Mouse (Mus musculus): ENCODE data around the gene Cdc34. TPM values are rescaled to one million over a fixed set of nuclear protein-coding genes. Genes with fewer than 3 reads are reported as not detected.

Gene Cdc34
- polyA plus RNA-seq (2017; shearing (Covaris generic)) = 78.4 TPM

GRCm38 (mm10) chr10:79681591-79682245 is at the start of gene Cdc34:
Gene Cdc34 (plus strand): TSS chr10:79682195.

GRCm38 (mm10) chr10:79637128-79638110 is 44.6 kb upstream of the Cdc34 start, which contains the start of gene Shc2:
Gene Shc2 (minus strand): TSS chr10:79637918.

GRCm38 (mm10) chr10:79645711-79646110 is 36.3 kb upstream of the Cdc34 start, which contains the start of gene Odf3l2:
Gene Odf3l2 (minus strand): TSS chr10:79645738.

GRCm38 (mm10) chr10:79664131-79664665 is 17.8 kb upstream of the Cdc34 start, which contains the start of gene Madcam1:
Gene Madcam1 (plus strand): TSS chr10:79664559.

DNA sequence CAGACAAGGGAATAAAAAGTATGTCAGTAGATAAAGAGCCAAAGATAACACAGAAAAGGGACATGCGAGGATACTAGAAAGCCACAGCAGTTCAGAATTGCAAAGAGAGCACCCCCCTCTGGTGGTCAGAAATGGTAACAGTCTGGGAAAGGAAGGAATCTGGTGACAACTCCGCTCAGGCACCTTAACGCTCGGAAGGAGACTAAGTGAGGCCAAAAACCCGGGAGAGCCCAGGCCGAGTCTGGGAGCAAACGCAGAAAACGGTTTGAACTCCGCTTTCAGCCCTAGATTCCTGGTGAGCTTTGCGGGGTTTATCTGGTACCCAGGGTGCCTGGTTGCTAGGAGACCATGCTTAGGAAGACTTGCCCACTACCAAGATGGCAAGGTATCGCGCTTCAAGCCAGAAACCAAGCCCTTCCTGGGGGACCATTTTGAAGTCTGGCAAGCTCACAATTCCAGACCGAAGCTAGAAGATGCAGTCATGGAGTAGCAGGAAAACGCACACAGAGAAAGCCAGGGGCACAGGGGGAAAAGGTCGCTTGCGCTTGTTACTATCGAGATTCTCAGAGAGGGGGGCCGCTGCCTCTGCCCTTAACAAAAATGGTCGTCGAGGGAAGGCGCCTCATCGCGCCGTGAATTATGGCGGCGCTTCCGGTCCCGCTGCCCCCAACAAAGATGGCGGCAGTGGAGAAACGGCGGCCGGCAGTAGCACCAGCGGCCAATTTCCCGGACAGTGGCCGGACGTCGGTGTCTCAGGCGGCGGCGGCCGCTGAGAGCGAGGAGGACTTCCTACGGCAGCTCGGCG is 13.0 kb upstream of the Cdc34 start, which contains the start of gene Tpgs1:
TSS of gene Tpgs1 (plus strand) at position 599 of the 805 bp plus-strand sequence.

DNA sequence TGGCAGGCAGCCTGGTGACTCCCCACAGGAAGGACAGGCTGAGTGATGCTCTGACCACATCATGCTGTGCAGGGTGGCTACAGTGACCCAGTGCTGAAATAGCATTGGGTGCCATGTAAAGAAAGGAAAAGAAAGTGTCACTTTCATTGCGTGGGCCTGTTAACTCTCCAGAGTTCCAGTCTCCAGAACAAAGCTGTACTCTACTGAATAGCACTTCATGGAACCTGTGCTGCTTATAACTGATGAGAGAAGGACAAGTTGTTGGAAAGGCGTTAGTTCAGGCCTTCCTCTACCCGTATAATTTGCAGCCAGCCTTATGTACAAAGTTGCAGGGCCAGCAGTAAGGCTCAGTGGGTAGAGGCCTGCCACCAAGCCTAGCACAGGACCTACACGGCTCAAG is 6.7 kb downstream of the Cdc34 start, which contains the start of gene Gzmm:
TSS of gene Gzmm (plus strand) at position 301 of the 400 bp plus-strand sequence.

DNA sequence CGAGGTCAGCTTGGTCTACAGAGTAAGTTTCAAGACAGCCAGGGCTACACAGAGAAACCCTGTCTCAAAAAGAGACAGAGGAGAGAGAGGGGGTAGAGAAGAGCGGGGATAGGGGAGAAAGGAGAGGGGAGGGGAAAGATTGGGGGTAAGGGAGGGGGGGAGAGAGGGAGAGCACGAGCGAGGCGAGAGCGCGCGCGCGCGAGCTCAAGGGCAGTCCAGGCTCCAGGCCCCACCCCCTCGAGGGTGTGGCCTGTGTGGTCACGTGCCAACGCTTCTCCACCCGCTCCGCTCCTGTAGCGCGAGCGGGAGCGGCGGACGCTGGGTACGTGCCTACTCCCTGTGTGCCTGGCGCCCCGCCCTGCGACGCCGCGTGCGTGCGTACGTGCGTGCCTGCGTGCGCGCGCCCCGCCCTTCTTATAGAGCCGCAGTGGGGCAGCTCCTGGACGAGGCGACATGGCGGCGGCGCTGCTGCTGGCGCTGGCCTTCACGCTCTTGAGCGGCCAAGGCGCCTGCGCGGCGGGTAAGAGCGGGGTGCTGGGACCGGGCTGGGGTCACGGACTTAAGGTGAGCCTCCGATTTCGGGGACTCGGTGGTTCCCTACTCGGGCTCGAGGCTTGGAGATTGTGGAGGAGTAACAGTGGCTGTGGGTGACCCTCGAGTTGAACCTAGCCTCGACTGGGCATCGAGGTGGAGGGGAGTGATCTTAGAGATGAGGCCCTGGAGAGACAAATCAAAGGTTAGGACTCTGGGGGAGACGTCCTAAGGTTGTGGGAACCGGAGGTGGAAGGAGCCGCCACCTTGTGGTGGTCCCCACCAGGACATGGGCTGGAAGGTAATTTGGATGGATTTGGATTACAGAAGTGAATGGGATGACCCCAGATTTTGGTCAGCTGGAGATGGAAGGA is 22.3 kb downstream of the Cdc34 start, which contains the start of gene Bsg:
TSS of gene Bsg (plus strand) at position 427 of the 905 bp plus-strand sequence.

DNA sequence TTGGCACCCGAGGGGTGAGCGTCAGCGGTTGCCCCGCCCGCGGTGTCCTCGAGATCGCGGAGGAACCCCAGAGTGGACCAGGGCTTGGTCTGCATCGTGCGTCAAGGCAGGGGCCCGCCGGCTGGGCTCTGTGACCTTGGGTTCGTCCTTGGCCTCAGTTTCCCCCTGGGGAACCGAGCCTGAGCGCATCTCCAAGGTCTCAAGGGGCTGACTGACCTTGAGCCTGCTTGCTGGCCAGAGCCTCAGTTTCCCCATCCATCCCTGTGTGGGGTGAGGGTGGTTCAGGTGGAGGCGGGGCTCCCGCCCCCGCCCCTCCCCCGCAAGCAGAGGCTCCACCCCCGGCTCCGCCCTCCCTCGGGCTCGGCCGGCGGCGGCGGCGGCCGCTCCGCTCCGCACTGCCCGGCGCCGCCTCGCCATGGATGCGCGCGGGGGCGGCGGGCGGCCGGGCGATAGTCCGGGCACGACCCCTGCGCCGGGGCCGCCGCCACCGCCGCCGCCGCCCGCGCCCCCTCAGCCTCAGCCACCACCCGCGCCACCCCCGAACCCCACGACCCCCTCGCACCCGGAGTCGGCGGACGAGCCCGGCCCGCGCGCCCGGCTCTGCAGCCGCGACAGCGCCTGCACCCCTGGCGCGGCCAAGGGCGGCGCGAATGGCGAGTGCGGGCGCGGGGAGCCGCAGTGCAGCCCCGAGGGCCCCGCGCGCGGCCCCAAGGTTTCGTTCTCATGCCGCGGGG is 34.4 kb downstream of the Cdc34 start, which contains the start of gene Hcn2:
TSS of gene Hcn2 (plus strand) at position 381 of the 734 bp plus-strand sequence.

Other genes with a start within 250 kb of the Cdc34 start
- gene Vmn2r83, start 213.5 kb upstream of the Cdc34 start, polyA plus RNA-seq (2017; shearing (Covaris generic)) = 0.10 TPM
- gene Plpp2, start 148.4 kb upstream of the Cdc34 start, polyA plus RNA-seq (2017; shearing (Covaris generic)) = 3.7 TPM
- 38.1 TPM for gene Mier2, start 127.0 kb upstream of the Cdc34 start, polyA plus RNA-seq (2017; shearing (Covaris generic))
- gene Theg, start 94.9 kb upstream of the Cdc34 start, polyA plus RNA-seq (2017; shearing (Covaris generic)) = 0.35 TPM
- gene C2cd4c, start 68.2 kb upstream of the Cdc34 start, polyA plus RNA-seq (2017; shearing (Covaris generic)) = not detected
- gene Shc2, start 44.3 kb upstream of the Cdc34 start, polyA plus RNA-seq (2017; shearing (Covaris generic)) = 0.17 TPM
- not detected for gene Odf3l2, start 36.5 kb upstream of the Cdc34 start, polyA plus RNA-seq (2017; shearing (Covaris generic))
- gene Madcam1, start 17.6 kb upstream of the Cdc34 start, polyA plus RNA-seq (2017; shearing (Covaris generic)) = 0.54 TPM
- 26.2 TPM for gene Tpgs1, start 12.8 kb upstream of the Cdc34 start, polyA plus RNA-seq (2017; shearing (Covaris generic))
- 8.2 TPM for gene Gzmm, start 6.8 kb downstream of the Cdc34 start, polyA plus RNA-seq (2017; shearing (Covaris generic))
- 207 TPM for gene Bsg, start 22.3 kb downstream of the Cdc34 start, polyA plus RNA-seq (2017; shearing (Covaris generic))
- not detected for gene Hcn2, start 34.4 kb downstream of the Cdc34 start, polyA plus RNA-seq (2017; shearing (Covaris generic))
- 31.9 TPM for gene Polrmt, start 64.4 kb downstream of the Cdc34 start, polyA plus RNA-seq (2017; shearing (Covaris generic))
- not detected for gene Fgf22, start 72.9 kb downstream of the Cdc34 start, polyA plus RNA-seq (2017; shearing (Covaris generic))
- 41.8 TPM for gene Rnf126, start 84.8 kb downstream of the Cdc34 start, polyA plus RNA-seq (2017; shearing (Covaris generic))
- gene Fstl3, start 95.1 kb downstream of the Cdc34 start, polyA plus RNA-seq (2017; shearing (Covaris generic)) = not detected
- gene Prss57, start 108.8 kb downstream of the Cdc34 start, polyA plus RNA-seq (2017; shearing (Covaris generic)) = 0.17 TPM
- gene Palm, start 111.4 kb downstream of the Cdc34 start, polyA plus RNA-seq (2017; shearing (Covaris generic)) = 4.5 TPM
- 0.44 TPM for gene Misp, start 138.8 kb downstream of the Cdc34 start, polyA plus RNA-seq (2017; shearing (Covaris generic))
- gene Ptbp1, start 172.2 kb downstream of the Cdc34 start, polyA plus RNA-seq (2017; shearing (Covaris generic)) = 478 TPM
- gene Prtn3, start 192.3 kb downstream of the Cdc34 start, polyA plus RNA-seq (2017; shearing (Covaris generic)) = not detected
- gene Plppr3, start 192.4 kb downstream of the Cdc34 start, polyA plus RNA-seq (2017; shearing (Covaris generic)) = 6.8 TPM
- gene Elane, start 204.1 kb downstream of the Cdc34 start, polyA plus RNA-seq (2017; shearing (Covaris generic)) = not detected
- not detected for gene Cfd, start 208.7 kb downstream of the Cdc34 start, polyA plus RNA-seq (2017; shearing (Covaris generic))
- gene Med16, start 226.7 kb downstream of the Cdc34 start, polyA plus RNA-seq (2017; shearing (Covaris generic)) = 27.3 TPM
- gene Gm26602, start 228.7 kb downstream of the Cdc34 start, polyA plus RNA-seq (2017; shearing (Covaris generic)) = 19.6 TPM
- 0.26 TPM for gene Kiss1r, start 234.8 kb downstream of the Cdc34 start, polyA plus RNA-seq (2017; shearing (Covaris generic))
- gene R3hdm4, start 239.0 kb downstream of the Cdc34 start, polyA plus RNA-seq (2017; shearing (Covaris generic)) = 117 TPM
- 9.7 TPM for gene Arid3a, start 244.8 kb downstream of the Cdc34 start, polyA plus RNA-seq (2017; shearing (Covaris generic))